Mouse (Mus musculus): ENCODE data around the gene Ctrb1.

GRCm38 (mm10) chr8:111686881-111687280, 3.9 kb downstream of the Ctrb1 start:
- no peak for TF ChIP-seq POLR2A (IDR thresholded peaks at IDR 0.05; ENCODE audit: insufficient read length, low read depth)
- no peak for TF ChIP-seq USF1 (IDR thresholded peaks at IDR 0.05; ENCODE audit: low read depth)
- TF ChIP-seq POLR2AphosphoS2 (IDR thresholded peaks at IDR 0.05; ENCODE audit: insufficient read length, low read depth), result no peak
- no peak for TF ChIP-seq MAX (IDR thresholded peaks at IDR 0.05; ENCODE audit: low read depth)
- no peak for TF ChIP-seq TCF12 (IDR thresholded peaks at IDR 0.05; ENCODE audit: insufficient read depth, poor library complexity, severe bottlenecking)
- TF ChIP-seq E2F4 (IDR thresholded peaks at IDR 0.05; ENCODE audit: insufficient read depth), result no peak
- TF ChIP-seq MYOG (IDR thresholded peaks at IDR 0.05; ENCODE audit: control insufficient read depth in 1 of 3, insufficient read depth in 1 of 3, insufficient read length in 2 of 3, low read depth in 2 of 3), result no peak
